Mouse (Mus musculus): ENCODE data around the gene Rfpl4. TPM values are rescaled to one million over a fixed set of nuclear protein-coding genes. Genes with fewer than 3 reads are reported as not detected.
A peak's percentile ranks its signal among the peaks of the same experiment; 100 is the strongest.

Rfpl4 gene
- polyA plus RNA-seq, 1 experiment, result 0.07 TPM

DNA sequence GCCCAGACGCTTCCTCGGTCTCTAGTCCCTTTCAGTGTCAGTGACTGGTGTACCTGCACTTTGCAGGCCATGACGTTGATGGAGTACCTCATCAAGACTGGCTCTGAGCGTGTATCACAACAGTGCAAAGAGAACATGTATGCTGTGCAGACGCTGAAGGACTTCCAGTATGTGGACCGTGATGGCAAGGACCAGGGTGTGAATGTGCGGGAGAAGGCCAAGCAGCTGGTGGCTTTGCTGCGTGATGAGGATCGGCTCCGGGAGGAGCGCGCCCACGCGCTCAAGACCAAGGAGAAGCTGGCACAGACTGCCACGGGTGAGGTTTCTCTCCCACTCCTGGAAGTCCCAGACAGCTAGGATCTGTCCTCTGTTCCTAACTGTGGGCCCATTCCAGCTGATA is 26.9 kb downstream of the Rfpl4 start:
- H3K27me3 ChIP-seq (ENCODE audit: control insufficient read depth, insufficient read depth, low read length), result no peaks in the 10 kb centered on the region
- no peak overlapping the region for H3K27ac ChIP-seq (ENCODE audit: control insufficient read depth, insufficient read depth, low read depth, low read length)
- no peak for TF ChIP-seq POLR2A (IDR thresholded peaks at IDR 0.05; ENCODE audit: control insufficient read depth, low read depth, low read length)
- TF ChIP-seq CTCF (IDR thresholded peaks at IDR 0.05; ENCODE audit: control insufficient read depth, insufficient read depth, insufficient replicate concordance, low read depth, low read length), result no peak
- H3K4me1 ChIP-seq (ENCODE audit: control insufficient read depth, insufficient read depth, low read length), result peaks cover 3% of the 10 kb centered on the region; the same call in 1 of the 2 replicates
- H3K36me3 ChIP-seq (ENCODE audit: control insufficient read depth, insufficient read depth, low read length), result no peaks in the 10 kb centered on the region; the same call in 1 of the 2 replicates
- H3K4me3 ChIP-seq (ENCODE audit: control insufficient read depth, low read depth, low read length), result peak overlapping the region; percentile 12

DNA sequence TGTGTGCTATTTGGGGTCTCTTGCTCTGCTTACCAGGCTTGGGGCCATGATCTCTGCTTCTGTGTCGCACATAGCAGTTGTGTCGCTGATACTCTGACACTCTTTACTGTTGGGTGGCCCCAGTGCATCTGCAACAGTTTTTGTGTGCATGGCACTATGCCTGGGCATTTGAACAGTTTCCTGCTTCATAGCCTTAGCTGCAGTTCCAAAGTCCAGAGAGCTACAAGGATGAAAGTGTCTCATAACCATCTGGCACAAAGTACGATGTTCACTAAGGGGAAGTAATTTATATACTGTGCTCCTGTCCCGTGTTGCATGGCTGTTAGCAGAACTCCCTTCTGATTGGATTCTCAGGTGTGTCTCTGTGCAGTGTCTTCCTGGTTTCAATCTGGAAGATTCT is 28.9 kb downstream of the Rfpl4 start:
- Histone ChIP-seq H3K4me3 (ENCODE audit: control insufficient read depth, low read depth, low read length) (no peak overlapping the region), H3K27me3 (ENCODE audit: control insufficient read depth, insufficient read depth, low read length) (no peaks in the 10 kb centered on the region), H3K27ac (ENCODE audit: control insufficient read depth, insufficient read depth, low read depth, low read length) (no peak overlapping the region), H3K36me3 (ENCODE audit: control insufficient read depth, insufficient read depth, low read length) (no peaks in the 10 kb centered on the region; the same call in 1 of the 2 replicates), H3K4me1 (ENCODE audit: control insufficient read depth, insufficient read depth, low read length) (peaks cover 3% of the 10 kb centered on the region)
- no peak for TF ChIP-seq POLR2A (IDR thresholded peaks at IDR 0.05; ENCODE audit: control insufficient read depth, low read depth, low read length)
- TF ChIP-seq CTCF (IDR thresholded peaks at IDR 0.05; ENCODE audit: control insufficient read depth, insufficient read depth, insufficient replicate concordance, low read depth, low read length), result no peak

DNA sequence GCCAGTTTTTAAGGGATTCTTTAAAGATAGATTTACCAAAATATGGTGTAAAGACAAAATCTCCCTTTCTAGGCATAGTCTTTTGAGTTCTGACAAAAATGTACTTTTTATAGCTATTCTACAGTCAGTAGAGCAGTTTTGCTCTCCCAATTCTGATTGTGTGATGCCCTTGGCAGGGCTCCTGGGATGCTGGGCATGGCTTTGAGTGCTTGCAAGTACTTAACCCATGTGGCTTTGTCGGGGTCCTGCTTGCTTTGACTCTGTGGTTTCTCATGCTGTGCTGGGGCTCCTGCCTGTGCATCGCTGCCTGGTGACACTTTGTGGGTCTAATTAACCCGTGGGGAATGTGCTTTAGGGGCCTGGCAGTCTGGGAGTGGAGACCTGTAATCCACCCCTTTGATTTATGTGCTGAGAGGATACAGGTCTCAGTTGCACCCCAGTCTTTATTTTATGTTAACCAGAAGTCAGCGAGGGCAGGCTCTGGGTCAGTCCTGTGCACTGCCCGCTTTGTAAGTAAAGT is 29.8 kb downstream of the Rfpl4 start:
- no peaks in the 10 kb centered on the region; the same call in 1 of the 2 replicates for H3K36me3 ChIP-seq (ENCODE audit: control insufficient read depth, insufficient read depth, low read length)
- H3K4me3 ChIP-seq (ENCODE audit: control insufficient read depth, low read depth, low read length), result no peak overlapping the region
- TF ChIP-seq POLR2A (IDR thresholded peaks at IDR 0.05; ENCODE audit: control insufficient read depth, low read depth, low read length), result no peak
- no peak for TF ChIP-seq CTCF (IDR thresholded peaks at IDR 0.05; ENCODE audit: control insufficient read depth, insufficient read depth, insufficient replicate concordance, low read depth, low read length)

DNA sequence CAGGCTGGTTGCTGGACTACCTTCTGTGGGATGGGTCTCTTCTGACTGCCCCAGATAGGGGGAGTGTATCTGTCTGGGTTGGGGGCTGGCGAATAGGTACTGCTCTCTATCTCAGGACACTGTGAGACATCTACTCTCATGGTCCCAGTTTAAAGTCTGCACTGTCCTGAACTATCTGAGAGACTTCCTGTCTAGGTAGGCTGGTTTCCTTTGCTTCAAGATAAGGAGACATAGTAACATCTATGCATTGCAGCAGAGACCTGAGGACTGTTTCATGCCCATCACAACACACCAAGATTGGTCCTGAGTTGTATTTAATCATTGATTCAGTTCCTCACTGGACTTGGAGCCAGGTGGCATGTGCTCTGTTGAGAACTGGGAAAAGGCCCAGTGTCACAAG is 31.2 kb downstream of the Rfpl4 start:
- Histone ChIP-seq H3K4me3 (ENCODE audit: control insufficient read depth, low read depth, low read length) (no peak overlapping the region), H3K27me3 (ENCODE audit: control insufficient read depth, insufficient read depth, low read length) (no peaks in the 10 kb centered on the region), H3K4me1 (ENCODE audit: control insufficient read depth, insufficient read depth, low read length) (peaks cover 4% of the 10 kb centered on the region), H3K36me3 (ENCODE audit: control insufficient read depth, insufficient read depth, low read length) (no peaks in the 10 kb centered on the region; the same call in 1 of the 2 replicates), H3K27ac (ENCODE audit: control insufficient read depth, insufficient read depth, low read depth, low read length) (no peak overlapping the region)
- TF ChIP-seq POLR2A (IDR thresholded peaks at IDR 0.05; ENCODE audit: control insufficient read depth, low read depth, low read length) (no peak), CTCF (IDR thresholded peaks at IDR 0.05; ENCODE audit: control insufficient read depth, insufficient read depth, insufficient replicate concordance, low read depth, low read length) (no peak)

More for the DNA sequence above, 29.8 kb downstream of the Rfpl4 start:
- no peak overlapping the region for H3K27ac ChIP-seq (ENCODE audit: control insufficient read depth, insufficient read depth, low read depth, low read length)
- H3K4me1 ChIP-seq (ENCODE audit: control insufficient read depth, insufficient read depth, low read length), result peaks cover under 1% of the 10 kb centered on the region
- no peaks in the 10 kb centered on the region for H3K27me3 ChIP-seq (ENCODE audit: control insufficient read depth, insufficient read depth, low read length)

DNA sequence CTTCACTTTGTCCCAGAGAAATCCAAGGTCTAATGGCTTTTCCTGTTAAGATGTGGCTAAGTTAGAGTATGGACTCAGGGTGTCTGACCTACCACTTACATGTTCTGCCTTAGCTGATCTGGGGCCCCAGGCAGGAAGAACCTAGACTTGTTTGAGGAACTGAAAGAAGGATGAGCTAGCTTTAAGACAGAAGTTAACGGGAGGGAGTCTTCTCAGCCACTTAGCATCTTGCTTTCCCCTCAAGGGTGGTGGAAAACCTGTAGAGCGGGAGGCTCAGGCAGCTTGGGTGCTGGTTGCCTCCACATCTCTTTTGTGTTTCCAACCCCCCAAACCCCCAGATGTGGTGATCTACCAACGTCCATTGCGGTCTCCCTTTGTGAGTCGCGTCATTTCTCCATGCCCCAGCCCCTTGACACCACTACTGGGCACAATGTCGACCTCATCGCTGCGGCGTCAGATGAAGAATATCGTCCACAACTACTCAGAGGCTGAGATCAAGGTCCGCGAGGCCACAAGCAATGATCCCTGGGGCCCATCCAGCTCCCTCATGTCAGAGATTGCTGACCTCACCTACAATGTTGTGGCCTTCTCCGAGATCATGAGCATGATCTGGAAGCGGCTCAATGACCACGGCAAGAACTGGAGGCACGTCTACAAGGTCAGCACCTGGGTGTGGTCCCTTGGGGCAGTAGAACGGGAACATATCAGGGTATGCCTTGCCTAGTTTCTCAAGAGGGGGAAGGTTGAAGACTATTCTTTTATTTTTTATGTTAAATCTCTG is 33.2 kb downstream of the Rfpl4 start:
- TF ChIP-seq CTCF (IDR thresholded peaks at IDR 0.05; ENCODE audit: control insufficient read depth, insufficient read depth, insufficient replicate concordance, low read depth, low read length) (no peak), POLR2A (IDR thresholded peaks at IDR 0.05; ENCODE audit: control insufficient read depth, low read depth, low read length) (no peak)
- Histone ChIP-seq H3K4me3 (ENCODE audit: control insufficient read depth, low read depth, low read length) (no peak overlapping the region), H3K27ac (ENCODE audit: control insufficient read depth, insufficient read depth, low read depth, low read length) (no peak overlapping the region), H3K36me3 (ENCODE audit: control insufficient read depth, insufficient read depth, low read length) (no peaks in the 10 kb centered on the region), H3K4me1 (ENCODE audit: control insufficient read depth, insufficient read depth, low read length) (peaks cover 6% of the 10 kb centered on the region), H3K27me3 (ENCODE audit: control insufficient read depth, insufficient read depth, low read length) (no peaks in the 10 kb centered on the region)

DNA sequence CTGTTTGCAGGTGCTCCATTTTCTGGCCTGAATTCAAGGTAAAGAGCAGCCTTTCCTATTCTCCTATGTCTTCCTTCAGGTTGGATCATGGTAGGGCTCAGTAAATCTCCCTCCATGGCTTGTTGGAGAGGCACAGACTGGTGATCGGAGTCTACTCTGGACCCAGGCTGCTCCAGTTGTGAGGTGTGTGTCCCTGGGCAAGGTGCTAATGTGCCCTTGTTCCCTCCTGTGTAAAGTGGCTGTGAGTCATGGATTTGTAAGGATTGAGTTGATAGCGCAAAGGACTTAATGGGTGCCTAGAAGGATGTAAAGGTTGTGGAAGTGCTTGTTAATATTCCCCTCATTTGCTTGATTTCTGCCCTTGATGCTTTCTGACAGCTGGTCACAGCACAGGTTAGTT is 34.8 kb downstream of the Rfpl4 start:
- no peak overlapping the region for H3K4me3 ChIP-seq (ENCODE audit: control insufficient read depth, low read depth, low read length)
- TF ChIP-seq POLR2A (IDR thresholded peaks at IDR 0.05; ENCODE audit: control insufficient read depth, low read depth, low read length) (no peak), CTCF (IDR thresholded peaks at IDR 0.05; ENCODE audit: control insufficient read depth, insufficient read depth, insufficient replicate concordance, low read depth, low read length) (no peak)
- peaks cover 6% of the 10 kb centered on the region for H3K4me1 ChIP-seq (ENCODE audit: control insufficient read depth, insufficient read depth, low read length)
- H3K27me3 ChIP-seq (ENCODE audit: control insufficient read depth, insufficient read depth, low read length), result no peaks in the 10 kb centered on the region
- H3K27ac ChIP-seq (ENCODE audit: control insufficient read depth, insufficient read depth, low read depth, low read length), result peak overlapping the region; percentile 26; the same call in 1 of the 2 replicates
- no peaks in the 10 kb centered on the region for H3K36me3 ChIP-seq (ENCODE audit: control insufficient read depth, insufficient read depth, low read length)

DNA sequence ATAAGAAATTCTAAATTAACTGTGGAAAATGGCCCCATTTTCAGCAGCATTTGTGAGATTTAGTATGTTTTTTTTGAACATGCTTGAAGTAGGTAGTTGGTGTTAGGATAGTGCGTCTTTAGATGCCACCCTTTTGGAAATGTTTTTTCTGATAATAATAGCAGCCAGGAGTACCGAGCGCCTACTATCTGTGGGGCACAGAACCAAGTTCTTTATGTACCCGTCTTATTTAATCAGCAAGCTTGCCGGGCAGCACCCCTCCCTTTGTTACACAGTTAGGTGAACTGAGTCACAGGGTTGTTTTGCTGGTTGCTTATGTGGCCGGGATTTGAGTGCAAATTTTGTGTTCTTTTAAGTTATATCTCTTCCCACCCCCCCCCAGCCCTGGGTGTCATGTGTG is 35.5 kb downstream of the Rfpl4 start:
- no peaks in the 10 kb centered on the region for H3K27me3 ChIP-seq (ENCODE audit: control insufficient read depth, insufficient read depth, low read length)
- no peak for TF ChIP-seq POLR2A (IDR thresholded peaks at IDR 0.05; ENCODE audit: control insufficient read depth, low read depth, low read length)
- no peak for TF ChIP-seq CTCF (IDR thresholded peaks at IDR 0.05; ENCODE audit: control insufficient read depth, insufficient read depth, insufficient replicate concordance, low read depth, low read length)
- no peak overlapping the region for H3K4me3 ChIP-seq (ENCODE audit: control insufficient read depth, low read depth, low read length)
- H3K36me3 ChIP-seq (ENCODE audit: control insufficient read depth, insufficient read depth, low read length), result no peaks in the 10 kb centered on the region
- H3K27ac ChIP-seq (ENCODE audit: control insufficient read depth, insufficient read depth, low read depth, low read length), result no peak overlapping the region
- peaks cover 6% of the 10 kb centered on the region for H3K4me1 ChIP-seq (ENCODE audit: control insufficient read depth, insufficient read depth, low read length)

Measured in testis, adult 2 months (tissue).